Mouse (Mus musculus) mesoderm, embryonic 11.5 days (tissue): ENCODE results near the gene Olfr1467.

Experiments used
- DNase-seq: peaks from one replicate; pipeline ENCODE4 v3.0.0-alpha.2; 2012; ENCODE audit warnings: low read depth, low spot score

Olfr1467 gene

GRCm38 (mm10) chr19:13361936-13362335 is at the start of gene Olfr1467:
Olfr1467 (plus strand) TSS chr19:13362236.
- no peak for DNase-seq

- DNase-seq = no peak
Observed at GRCm38 (mm10) chr19:13315441-13315840, 46.6 kb upstream of the Olfr1467 start, which contains the start of gene Olfr1465. Olfr1465 (minus strand) TSS chr19:13315541.

GRCm38 (mm10) chr19:13338562-13338961 is 23.5 kb upstream of the Olfr1467 start, which contains the start of gene Olfr1466:
Olfr1466 (plus strand) TSS chr19:13338862.
- no peak for DNase-seq

- no peak for DNase-seq
Observed at GRCm38 (mm10) chr19:13407549-13407948, 45.5 kb downstream of the Olfr1467 start, which contains the start of gene Olfr1469. Olfr1469 (plus strand) TSS chr19:13407849.
